Mouse (Mus musculus) hindbrain, embryonic 13.5 days (tissue): ENCODE results near the gene Tlk1. TPM values are rescaled to one million over a fixed set of nuclear protein-coding genes. Genes with fewer than 3 reads are reported as not detected.
"Not testable (repeated sequence)": the region's sequence is repeated elsewhere in the genome, so short reads cannot be mapped to it uniquely, and the experiment has no call there.

ENCODE experiments used
- ATAC-seq: fragments of 200-750 bp; cut with Nextera tagmentation; 2 replicates; pipeline ENCODE4 v1.8.0; 2017; ENCODE audit warnings: moderate TSS enrichment; ENCODE audit not compliant: low FRiP score
- H3K27ac ChIP-seq: fragments of 300-500 bp; sonication (generic); 2 replicates; pipeline ENCODE4 v1.5.1; 2015; ENCODE audit warnings: inconsistent platforms, mild to moderate bottlenecking, moderate library complexity
- H3K27me3 ChIP-seq: fragments of 300-500 bp; sonication (generic); 2 replicates; pipeline ENCODE4 v1.6.1; 2015; ENCODE audit warnings: mild to moderate bottlenecking, inconsistent platforms
- H3K36me3 ChIP-seq: fragments of 300-500 bp; sonication (generic); 2 replicates; pipeline ENCODE4 v1.6.1; 2015; ENCODE audit warnings: mild to moderate bottlenecking, inconsistent platforms
- H3K4me1 ChIP-seq: fragments of 300-500 bp; sonication (generic); replicated peaks from 2 replicates; pipeline ENCODE4 v1.6.1; 2015; ENCODE audit warnings: inconsistent platforms
- H3K4me2 ChIP-seq: fragments of 300-500 bp; sonication (generic); 2 replicates; pipeline ENCODE4 v1.6.1; 2015; ENCODE audit warnings: inconsistent platforms, mild to moderate bottlenecking, moderate library complexity
- H3K4me3 ChIP-seq: fragments of 300-500 bp; sonication (generic); 2 replicates; pipeline ENCODE4 v1.5.1; 2015; ENCODE audit warnings: mild to moderate bottlenecking, inconsistent platforms
- H3K9ac ChIP-seq: fragments of 300-500 bp; sonication (generic); 2 replicates; pipeline ENCODE4 v1.6.1; 2015; ENCODE audit warnings: mild to moderate bottlenecking, inconsistent platforms
- H3K9me3 ChIP-seq: fragments of 300-500 bp; sonication (generic); 2 replicates; pipeline ENCODE4 v1.6.1; 2016; ENCODE audit warnings: inconsistent platforms
- WGBS: fragments of 180-500 bp; shearing (Covaris S2); methylation state at CpG from one replicate; pipeline ENCODE4 v1.1.7; 2015; 5-methylcytosine and 5-hydroxymethylcytosine counted together
- polyA plus RNA-seq: library from polyadenylated mRNA; unstranded; fragments of >200 nt; fragmentation: Nextera tagmentation; extraction: Ambion mirVana; gene quantifications from 2 replicates; pipeline ENCODE4 v1.2.1, GENCODE M21; 2015

Gene Tlk1
- polyA plus RNA-seq, 1 experiment from 2014 or later, result 22.2 TPM

DNA sequence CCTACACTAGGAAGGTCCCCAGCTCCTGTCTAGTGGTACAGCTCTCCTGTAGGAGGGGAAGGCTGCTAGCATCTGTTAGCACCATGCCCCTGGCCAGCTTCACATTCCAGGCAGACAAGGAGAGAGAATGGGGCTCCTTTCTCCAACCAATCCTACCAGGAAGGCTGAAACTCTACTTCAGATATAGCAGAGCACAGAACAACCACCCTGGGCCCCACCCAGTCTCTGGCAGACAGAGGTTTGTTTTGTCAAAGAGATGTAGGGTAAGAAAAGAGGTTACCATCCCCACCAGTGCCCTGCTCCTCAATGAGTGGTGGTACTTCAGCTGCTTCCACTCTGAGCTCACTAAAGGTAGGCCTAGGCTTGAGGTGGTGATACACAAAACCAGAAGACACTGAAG is 16.8 kb downstream of the Tlk1 start:
- Histone ChIP-seq H3K27ac (no peak overlapping the region), H3K4me2 (no peak overlapping the region), H3K4me1 (peaks cover 3% of the 10 kb centered on the region; the same call in 1 of the 2 replicates), H3K9ac (no peak overlapping the region), H3K36me3 (peaks cover 4% of the 10 kb centered on the region; the same call in 1 of the 2 replicates), H3K4me3 (no peak overlapping the region), H3K9me3 (no peaks in the 10 kb centered on the region), H3K27me3 (no peaks in the 10 kb centered on the region)
- no peak for ATAC-seq

DNA sequence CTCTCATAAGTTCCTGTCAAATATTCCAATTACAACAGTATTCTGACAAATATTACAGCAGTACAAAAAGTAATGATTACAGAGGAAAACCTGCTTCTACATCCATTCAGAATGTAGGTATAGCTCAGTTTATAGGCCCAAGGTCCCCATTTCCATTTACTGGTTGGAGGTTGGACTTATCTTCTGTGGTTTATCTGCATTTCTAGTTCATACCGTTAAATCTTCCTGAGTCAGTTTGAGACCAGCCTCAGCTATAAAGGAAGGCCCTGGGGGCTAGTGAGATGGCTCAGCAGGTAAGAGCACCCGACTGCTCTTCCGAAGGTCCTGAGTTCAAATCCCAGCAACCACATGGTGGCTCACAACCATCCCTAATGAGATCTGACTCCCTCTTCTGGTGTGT is 17.9 kb downstream of the Tlk1 start:
- WGBS, result 89% methylated on average over 3 of the region's 3 CpGs
- not testable (repeated sequence) for H3K27me3 ChIP-seq, H3K9me3 ChIP-seq, H3K4me2 ChIP-seq, H3K4me1 ChIP-seq, H3K36me3 ChIP-seq, H3K9ac ChIP-seq, ATAC-seq, H3K4me3 ChIP-seq, H3K27ac ChIP-seq

DNA sequence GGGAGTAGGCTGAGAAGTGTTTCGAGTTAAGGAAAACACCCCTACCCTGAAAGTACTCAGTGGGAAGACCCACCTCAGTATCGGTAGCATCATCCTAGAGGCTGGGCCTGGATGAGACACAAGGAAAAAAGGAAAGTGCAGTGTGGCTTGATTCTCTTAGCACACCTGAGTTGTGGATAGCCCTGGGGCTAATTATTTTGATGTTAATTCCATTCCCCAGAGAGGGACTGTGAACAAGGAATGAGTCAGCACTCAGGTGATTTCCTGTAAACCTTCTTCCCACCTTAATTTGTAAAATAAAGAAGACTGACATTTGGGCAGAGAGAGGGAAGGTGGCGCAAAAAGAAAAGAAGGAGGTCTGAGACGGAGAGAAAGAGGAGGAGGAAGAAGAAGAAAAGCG is 19.5 kb downstream of the Tlk1 start:
- no peak overlapping the region for H3K9ac ChIP-seq
- no peak for ATAC-seq
- 85% methylated on average over 5 of the region's 5 CpGs for WGBS
- no peak overlapping the region for H3K27ac ChIP-seq
- no peak overlapping the region for H3K4me2 ChIP-seq
- H3K4me1 ChIP-seq, result peaks cover 6% of the 10 kb centered on the region; the same call in 1 of the 2 replicates
- H3K4me3 ChIP-seq, result no peak overlapping the region
- H3K9me3 ChIP-seq, result no peaks in the 10 kb centered on the region
- H3K36me3 ChIP-seq, result peaks cover 7% of the 10 kb centered on the region
- H3K27me3 ChIP-seq, result no peaks in the 10 kb centered on the region

DNA sequence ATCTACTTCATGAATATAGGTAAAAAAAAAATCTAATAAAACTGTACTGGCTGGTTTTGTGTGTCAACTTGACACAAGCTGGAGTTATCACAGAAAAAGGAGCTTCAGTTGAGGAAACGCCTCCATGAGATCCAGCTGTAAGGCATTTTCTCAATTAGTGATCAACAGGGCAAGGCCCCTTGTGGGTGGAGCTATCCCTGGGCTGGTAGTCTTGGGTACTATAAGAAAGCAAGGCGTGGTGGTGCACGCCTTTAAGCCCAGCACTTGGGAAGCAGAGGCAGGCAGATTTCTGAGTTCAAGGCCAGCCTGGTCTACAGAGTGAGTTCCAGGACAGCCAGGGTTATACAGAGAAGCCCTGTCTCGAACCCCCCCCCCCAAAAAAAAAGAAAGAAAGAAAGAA is 21.8 kb downstream of the Tlk1 start:
- not testable (repeated sequence) for H3K27me3 ChIP-seq, H3K4me2 ChIP-seq, H3K4me1 ChIP-seq, H3K9me3 ChIP-seq, H3K36me3 ChIP-seq, H3K9ac ChIP-seq, ATAC-seq, H3K27ac ChIP-seq, H3K4me3 ChIP-seq
- WGBS, result 92% methylated on average over 4 of the region's 4 CpGs

DNA sequence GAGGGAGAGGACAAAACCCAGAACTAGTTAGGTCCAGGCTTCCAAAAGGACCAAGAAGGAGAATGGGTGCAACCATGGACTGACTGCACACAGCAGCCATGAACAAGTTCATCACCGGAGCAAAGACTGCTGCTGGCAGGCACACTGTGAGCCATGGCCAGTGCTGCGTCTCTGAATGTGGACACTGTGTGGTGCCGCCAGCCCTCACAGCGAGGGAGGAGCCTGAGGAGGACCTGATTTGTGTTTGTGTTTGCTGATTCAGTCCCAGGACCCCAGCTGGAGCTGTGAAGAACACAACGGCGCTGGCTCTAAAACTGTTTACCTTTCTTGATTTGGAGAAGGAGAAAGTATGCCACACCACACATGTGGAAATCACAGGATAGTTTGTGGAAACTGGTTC is 22.9 kb downstream of the Tlk1 start:
- H3K4me3 ChIP-seq, result no peak overlapping the region
- H3K4me2 ChIP-seq, result no peak overlapping the region
- peaks cover 7% of the 10 kb centered on the region for H3K36me3 ChIP-seq
- no peak overlapping the region for H3K27ac ChIP-seq
- H3K27me3 ChIP-seq, result no peaks in the 10 kb centered on the region
- no peaks in the 10 kb centered on the region for H3K9me3 ChIP-seq
- H3K9ac ChIP-seq, result no peak overlapping the region; the same call in 1 of the 2 replicates
- peaks cover 6% of the 10 kb centered on the region; the same call in 1 of the 2 replicates for H3K4me1 ChIP-seq
- ATAC-seq, result no peak
- WGBS, result 33% methylated on average over 6 of the region's 6 CpGs

DNA sequence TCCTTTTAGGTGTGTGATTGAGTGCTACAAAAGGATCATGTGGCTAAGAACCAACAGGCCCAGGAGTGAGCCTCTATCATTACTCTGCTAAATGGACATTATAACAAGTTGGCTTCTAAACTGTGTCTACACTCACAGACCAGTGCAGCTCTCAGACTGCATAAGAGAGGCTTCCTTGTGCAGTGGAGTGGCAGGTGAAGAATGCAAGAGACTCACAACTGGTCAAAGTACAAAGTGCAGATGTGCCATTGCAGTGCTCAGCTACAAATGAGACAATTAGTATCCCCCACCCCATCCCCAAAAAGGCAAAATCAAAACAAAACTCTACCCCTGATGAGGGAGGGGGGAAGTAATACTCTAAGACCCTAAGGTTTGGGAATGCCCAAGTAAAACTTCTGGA is 24.0 kb downstream of the Tlk1 start:
- peaks cover 7% of the 10 kb centered on the region for H3K36me3 ChIP-seq
- H3K4me1 ChIP-seq, result peaks cover 6% of the 10 kb centered on the region; the same call in 1 of the 2 replicates
- H3K27me3 ChIP-seq, result no peaks in the 10 kb centered on the region
- no peak for ATAC-seq
- H3K4me2 ChIP-seq, result no peak overlapping the region
- no peak overlapping the region for H3K4me3 ChIP-seq
- no peak overlapping the region for H3K27ac ChIP-seq
- no peaks in the 10 kb centered on the region for H3K9me3 ChIP-seq
- no peak overlapping the region for H3K9ac ChIP-seq

DNA sequence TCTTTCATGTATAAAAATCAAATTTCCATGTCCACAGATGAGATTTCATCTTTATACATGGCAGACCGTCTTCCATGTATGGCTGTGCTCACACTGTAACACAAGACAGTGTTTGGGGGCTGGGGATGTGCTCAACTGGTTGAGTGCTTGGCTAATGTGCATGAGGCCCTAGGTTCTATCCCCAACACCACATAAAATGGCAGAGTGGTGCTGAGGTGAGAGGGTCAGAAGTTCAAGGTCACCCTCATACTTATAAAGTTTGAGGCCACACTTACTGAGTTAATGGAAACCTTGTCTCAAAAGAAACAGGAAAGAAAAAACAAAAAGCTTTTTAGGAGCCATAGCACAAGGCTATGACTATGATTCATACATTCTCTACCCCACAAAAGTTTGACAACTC is 25.1 kb downstream of the Tlk1 start:
- Histone ChIP-seq H3K9ac (no peak overlapping the region), H3K9me3 (no peaks in the 10 kb centered on the region)

DNA sequence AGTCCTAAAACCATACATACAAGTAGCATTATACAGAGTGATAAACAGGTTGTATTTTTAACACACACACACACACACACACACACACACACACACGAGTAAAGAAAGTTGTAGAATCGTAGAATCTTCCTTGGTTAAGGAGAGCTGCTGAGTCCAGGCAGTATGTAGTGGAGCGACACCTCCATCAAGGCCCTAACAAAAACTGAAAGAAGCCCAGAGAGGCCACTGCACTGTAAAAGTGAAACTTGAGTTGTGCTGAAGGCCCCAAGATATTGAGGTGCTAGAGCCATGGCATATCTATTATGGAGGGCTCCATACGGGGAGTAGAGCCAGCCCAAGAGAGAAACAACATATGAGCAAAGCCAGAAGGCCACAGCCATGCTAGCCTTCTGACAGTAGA is 32.3 kb downstream of the Tlk1 start:
- H3K4me1 ChIP-seq, result no peaks in the 10 kb centered on the region
- no peak overlapping the region for H3K27ac ChIP-seq
- no peak overlapping the region for H3K4me3 ChIP-seq
- H3K9me3 ChIP-seq, result no peaks in the 10 kb centered on the region
- H3K9ac ChIP-seq, result no peak overlapping the region
- H3K4me2 ChIP-seq, result no peak overlapping the region
- no peak for ATAC-seq
- H3K36me3 ChIP-seq, result 0 out of 2 replicates have a peak, but pooled peaks cover 3% of the 10 kb centered on the region
- no peaks in the 10 kb centered on the region for H3K27me3 ChIP-seq
- WGBS, result 91% methylated on average over 4 of the region's 4 CpGs

More for the DNA sequence above, 25.1 kb downstream of the Tlk1 start:
- Histone ChIP-seq H3K4me1 (peaks cover 6% of the 10 kb centered on the region; the same call in 1 of the 2 replicates), H3K4me2 (no peak overlapping the region), H3K27me3 (no peaks in the 10 kb centered on the region), H3K27ac (no peak overlapping the region), H3K4me3 (no peak overlapping the region), H3K36me3 (peaks cover 7% of the 10 kb centered on the region)
- ATAC-seq, result no peak
- 93% methylated on average over 1 of the region's 1 CpGs for WGBS

DNA sequence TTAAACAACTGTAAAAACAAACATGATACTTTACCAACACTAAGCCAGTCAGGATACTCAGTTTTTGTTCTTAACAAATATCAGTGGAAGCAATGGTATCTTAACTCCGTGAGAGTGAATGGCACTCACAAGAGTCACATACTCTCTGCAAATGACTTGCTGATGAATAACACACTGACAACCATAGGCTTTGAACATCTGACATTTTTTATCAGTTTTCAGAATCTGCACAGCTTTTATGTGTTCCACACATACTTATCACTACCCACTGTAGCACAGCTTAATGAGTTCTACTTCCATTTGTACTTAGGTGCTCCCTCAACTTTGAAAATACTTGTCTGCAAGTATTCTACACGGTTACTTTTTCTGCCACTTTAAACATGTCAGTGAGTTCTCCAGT is 35.3 kb downstream of the Tlk1 start:
- no peak overlapping the region for H3K9ac ChIP-seq

DNA sequence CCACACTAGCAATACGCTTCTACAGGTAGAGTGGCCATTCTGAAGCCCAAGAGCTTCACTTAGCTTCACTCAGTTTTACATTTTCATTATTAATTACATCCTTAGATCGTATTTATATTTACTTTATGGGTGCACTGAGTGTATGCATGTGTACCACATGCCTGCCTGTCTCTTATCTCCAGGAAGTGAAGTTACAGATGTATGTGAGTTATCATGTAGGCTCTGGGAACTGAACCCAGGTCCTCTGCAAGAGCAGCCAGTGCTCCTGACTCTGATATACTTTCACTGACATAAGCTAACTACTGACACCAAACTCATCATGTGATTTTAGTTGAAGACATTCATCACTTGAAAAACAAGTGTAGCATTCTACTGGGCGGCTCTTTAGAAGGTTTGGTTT is 36.2 kb downstream of the Tlk1 start:
- ATAC-seq, result no peak
- no peak overlapping the region for H3K4me2 ChIP-seq
- WGBS, result 96% methylated on average over 3 of the region's 3 CpGs
- no peak overlapping the region for H3K9ac ChIP-seq
- no peak overlapping the region for H3K27ac ChIP-seq
- no peaks in the 10 kb centered on the region for H3K36me3 ChIP-seq
- no peaks in the 10 kb centered on the region for H3K4me1 ChIP-seq
- no peaks in the 10 kb centered on the region for H3K27me3 ChIP-seq
- no peaks in the 10 kb centered on the region for H3K9me3 ChIP-seq
- H3K4me3 ChIP-seq, result no peak overlapping the region

More for the DNA sequence above, 35.3 kb downstream of the Tlk1 start:
- Histone ChIP-seq H3K4me2 (no peak overlapping the region), H3K4me1 (no peaks in the 10 kb centered on the region), H3K27ac (no peak overlapping the region), H3K27me3 (no peaks in the 10 kb centered on the region), H3K36me3 (0 out of 2 replicates have a peak, but pooled peaks cover 3% of the 10 kb centered on the region), H3K4me3 (no peak overlapping the region), H3K9me3 (no peaks in the 10 kb centered on the region)
- ATAC-seq, result no peak
- 88% methylated on average over 2 of the region's 2 CpGs for WGBS

DNA sequence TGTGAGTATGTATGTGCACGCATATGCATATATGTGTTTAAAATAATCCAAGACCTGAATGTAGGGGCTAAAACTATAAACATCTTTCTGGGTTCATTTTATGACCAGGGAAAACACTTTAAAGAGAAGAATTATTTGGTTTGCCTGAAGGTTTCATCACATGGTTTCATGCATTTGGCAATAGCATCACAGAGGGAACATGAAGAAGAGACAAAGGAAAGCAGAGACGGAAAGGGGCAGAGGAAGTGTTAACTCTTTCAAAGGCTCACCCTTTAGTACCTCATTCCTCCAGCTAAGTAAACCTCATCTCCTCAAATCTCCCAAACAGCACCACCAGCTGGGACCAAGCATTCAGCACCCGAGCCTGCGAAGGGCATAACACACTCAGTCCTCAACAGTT is 41.1 kb downstream of the Tlk1 start:
- no peak for ATAC-seq
- 87% methylated on average over 4 of the region's 4 CpGs for WGBS

DNA sequence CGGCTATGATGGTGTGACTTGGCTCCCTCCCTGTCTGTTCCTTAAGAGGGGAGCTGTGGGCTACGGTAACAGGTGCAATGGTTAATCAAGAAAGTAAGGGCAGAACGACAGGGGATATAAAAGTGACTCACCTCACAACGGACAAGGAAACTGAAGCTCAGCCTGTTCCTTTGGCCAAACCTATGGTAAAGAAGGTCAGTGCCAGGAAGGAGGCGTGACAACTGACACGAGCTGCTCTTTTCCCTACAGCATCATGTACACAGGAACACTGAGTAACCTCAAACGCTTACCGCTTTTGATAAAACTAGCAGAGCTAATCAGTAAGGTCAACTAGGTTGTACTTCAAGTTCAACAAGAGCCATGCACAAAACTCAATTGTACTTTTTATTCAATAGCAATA is 42.0 kb downstream of the Tlk1 start:
- Histone ChIP-seq H3K4me3 (no peak overlapping the region), H3K36me3 (no peaks in the 10 kb centered on the region), H3K27ac (no peak overlapping the region), H3K9me3 (no peaks in the 10 kb centered on the region), H3K27me3 (no peaks in the 10 kb centered on the region), H3K4me2 (no peak overlapping the region), H3K9ac (no peak overlapping the region), H3K4me1 (peaks cover 7% of the 10 kb centered on the region; the same call in 1 of the 2 replicates)
- WGBS, result 86% methylated on average over 8 of the region's 8 CpGs
- ATAC-seq, result no peak

More for the DNA sequence above, 41.1 kb downstream of the Tlk1 start:
- Histone ChIP-seq H3K9ac (no peak overlapping the region), H3K4me2 (no peak overlapping the region), H3K9me3 (no peaks in the 10 kb centered on the region), H3K27ac (no peak overlapping the region), H3K4me3 (no peak overlapping the region), H3K36me3 (no peaks in the 10 kb centered on the region), H3K4me1 (peaks cover 7% of the 10 kb centered on the region; the same call in 1 of the 2 replicates), H3K27me3 (no peaks in the 10 kb centered on the region)

DNA sequence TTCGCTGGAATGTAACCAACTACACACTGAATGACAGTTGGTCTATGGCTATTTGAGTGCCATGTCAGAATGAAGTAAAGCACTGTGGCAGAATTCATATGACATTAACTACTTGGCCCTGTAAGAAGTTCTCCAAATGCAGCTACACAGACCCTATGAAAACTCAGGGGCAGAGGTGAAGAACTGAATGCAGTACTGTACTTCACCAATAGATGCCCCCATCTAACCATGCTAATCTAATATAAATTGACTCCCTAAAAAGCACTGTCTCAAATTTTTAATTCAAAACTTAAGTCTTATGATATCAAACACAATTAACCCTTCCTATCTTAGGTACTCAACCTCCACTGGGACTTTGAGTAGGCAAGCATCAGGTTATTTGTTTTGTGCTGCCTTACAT is 45.9 kb downstream of the Tlk1 start:
- Histone ChIP-seq H3K9me3 (no peaks in the 10 kb centered on the region), H3K27ac (no peak overlapping the region), H3K4me3 (no peak overlapping the region), H3K4me1 (peaks cover 7% of the 10 kb centered on the region; the same call in 1 of the 2 replicates), H3K4me2 (no peak overlapping the region), H3K9ac (no peak overlapping the region), H3K36me3 (no peaks in the 10 kb centered on the region), H3K27me3 (no peaks in the 10 kb centered on the region)
- 100% methylated on average over 1 of the region's 1 CpGs for WGBS
- no peak for ATAC-seq
